Mouse (Mus musculus) midbrain, postnatal 0 days (tissue): ENCODE results near the gene Insig2. TPM values are rescaled to one million over a fixed set of nuclear protein-coding genes. Genes with fewer than 3 reads are reported as not detected.

ENCODE experiments used
- ATAC-seq: fragments of 200-750 bp; cut with Nextera tagmentation; 2 replicates; pipeline ENCODE4 v1.8.0; 2017; ENCODE audit warnings: moderate number of reproducible peaks, mild to moderate bottlenecking, moderate TSS enrichment, moderate library complexity; ENCODE audit not compliant: low FRiP score
- DNase-seq: peaks from one replicate; pipeline ENCODE4 v3.0.0-alpha.2; 2015; ENCODE audit warnings: low spot score
- H3K27ac ChIP-seq: fragments of 300-500 bp; sonication (generic); 2 replicates; pipeline ENCODE4 v1.5.1; 2014; ENCODE audit warnings: low read depth, mild to moderate bottlenecking, low read length, mixed read lengths
- H3K27me3 ChIP-seq: fragments of 300-500 bp; sonication (generic); 2 replicates; pipeline ENCODE4 v1.6.1; 2014; ENCODE audit warnings: low read length, control low read depth, mixed read lengths; ENCODE audit not compliant: insufficient read depth
- H3K36me3 ChIP-seq: fragments of 300-500 bp; sonication (generic); 2 replicates; pipeline ENCODE4 v1.6.1; 2014; ENCODE audit warnings: low read length, control low read depth, mixed read lengths; ENCODE audit not compliant: insufficient read depth
- H3K4me1 ChIP-seq: fragments of 300-500 bp; sonication (generic); 2 replicates; pipeline ENCODE4 v1.6.1; 2014; ENCODE audit warnings: mild to moderate bottlenecking, control low read depth, antibody characterized with exemption, low read length, mixed read lengths; ENCODE audit not compliant: insufficient read depth
- H3K4me2 ChIP-seq: fragments of 300-500 bp; sonication (generic); 2 replicates; pipeline ENCODE4 v1.6.1; 2014; ENCODE audit warnings: low read depth, mild to moderate bottlenecking, low read length, mixed read lengths; ENCODE audit not compliant: poor library complexity, severe bottlenecking
- H3K4me3 ChIP-seq: fragments of 300-500 bp; sonication (generic); 2 replicates; pipeline ENCODE4 v1.5.1; 2014; ENCODE audit warnings: low read depth, mild to moderate bottlenecking, low read length, moderate library complexity
- H3K9ac ChIP-seq: fragments of 300-500 bp; sonication (generic); replicated peaks from 2 replicates; pipeline ENCODE4 v1.6.1; 2014; ENCODE audit warnings: mild to moderate bottlenecking, low read length, moderate library complexity, mixed read lengths; ENCODE audit not compliant: poor library complexity, severe bottlenecking
- H3K9me3 ChIP-seq: fragments of 300-500 bp; sonication (generic); 2 replicates; pipeline ENCODE4 v1.6.1; 2016; ENCODE audit warnings: low read length, control low read depth
- CTCF ChIP-seq: IDR thresholded peaks from 2 replicates; pipeline ENCODE4 v1.5.1; 2016; ENCODE audit warnings: antibody characterized with exemption, mild to moderate bottlenecking
- WGBS: fragments of 180-500 bp; shearing (Covaris S2); extraction: QIAGEN DNeasy Blood & Tissue Kit; methylation state at CpG from one replicate; pipeline ENCODE4 v1.1.7; 2014; 5-methylcytosine and 5-hydroxymethylcytosine counted together
- polyA plus RNA-seq: library from polyadenylated mRNA; unstranded; fragments of >200 nt; fragmentation: Nextera tagmentation; extraction: Ambion mirVana; gene quantifications from 2 replicates; pipeline ENCODE4 v1.2.1, GENCODE M21; 2015
- total RNA-seq: library from RNA; depleted of rRNA; stranded (reverse); fragments of >200 nt; gene quantifications from 2 replicates; pipeline ENCODE4 v1.2.3, GENCODE M21; 2014

Insig2 gene
- total and polyA plus RNA-seq, 2 experiments from 2014 or later, result 24.3 to 35.7 TPM

GRCm38 (mm10) chr1:121351037-121351436 is 18.6 kb upstream of the Insig2 start:
- DNase-seq (no peak), ATAC-seq (no peak)
- H3K27me3 ChIP-seq, result no peaks in the 10 kb centered on the region
- no peaks in the 10 kb centered on the region for H3K36me3 ChIP-seq
- WGBS, result 94% methylated on average over 3 of the region's 3 CpGs
- H3K27ac ChIP-seq, result no peak overlapping the region
- no peak overlapping the region for H3K4me3 ChIP-seq
- no peak overlapping the region for H3K4me2 ChIP-seq
- no peak for TF ChIP-seq CTCF
- H3K9ac ChIP-seq, result no peak overlapping the region
- no peaks in the 10 kb centered on the region for H3K9me3 ChIP-seq
- no peaks in the 10 kb centered on the region for H3K4me1 ChIP-seq

DNA sequence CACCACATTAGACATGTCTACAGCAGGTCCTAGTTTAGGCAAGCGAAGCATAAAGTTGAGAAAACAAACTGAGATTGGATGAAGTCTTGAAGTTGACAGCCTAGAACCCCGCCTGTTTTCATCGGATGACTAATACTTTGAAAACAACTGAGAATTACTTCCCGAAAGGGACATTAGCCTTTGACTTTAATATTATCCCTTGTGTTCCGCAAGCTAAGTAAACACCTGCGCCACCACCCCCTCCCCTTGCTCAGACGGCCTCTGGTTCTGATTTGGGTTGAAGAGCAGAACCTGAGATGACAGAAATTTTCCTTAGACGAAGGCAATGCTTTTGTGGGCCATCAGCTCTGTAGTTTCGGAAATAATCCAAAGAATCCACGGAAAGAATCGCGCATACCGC is 18.2 kb upstream of the Insig2 start:
- Histone ChIP-seq H3K4me3 (no peak overlapping the region), H3K36me3 (no peaks in the 10 kb centered on the region), H3K4me2 (no peak overlapping the region), H3K4me1 (no peaks in the 10 kb centered on the region), H3K27me3 (no peaks in the 10 kb centered on the region), H3K9me3 (no peaks in the 10 kb centered on the region), H3K27ac (no peak overlapping the region), H3K9ac (no peak overlapping the region)
- no peak for TF ChIP-seq CTCF
- ATAC-seq (no peak), DNase-seq (no peak)
- 90% methylated on average over 13 of the region's 13 CpGs for WGBS

GRCm38 (mm10) chr1:121348875-121349847 is 16.8 kb upstream of the Insig2 start:
- no peak for ATAC-seq
- 78% methylated on average over 4 of the region's 4 CpGs for WGBS
- no peaks in the 10 kb centered on the region for H3K27me3 ChIP-seq

DNA sequence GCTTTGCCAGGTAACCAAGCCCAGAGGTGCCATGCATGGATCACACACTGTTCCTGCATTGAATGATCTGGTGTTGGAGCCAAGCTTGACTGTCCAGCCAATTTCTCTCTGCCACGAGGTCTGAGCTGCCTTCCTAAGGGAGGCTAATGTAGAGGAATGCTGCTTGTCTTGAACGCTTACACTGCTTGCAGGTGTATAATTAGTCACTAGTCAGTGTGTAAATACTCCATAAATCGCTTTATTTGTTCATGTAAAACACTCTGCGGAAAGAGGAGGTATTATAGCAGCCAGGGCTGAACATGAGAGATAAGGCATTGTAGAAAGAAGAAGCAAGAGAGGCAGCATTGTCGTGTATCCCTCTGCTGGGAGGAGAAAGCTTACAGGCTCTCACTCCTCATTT is 11.6 kb upstream of the Insig2 start:
- Histone ChIP-seq H3K4me1 (no peaks in the 10 kb centered on the region), H3K27ac (no peak overlapping the region), H3K4me2 (no peak overlapping the region), H3K4me3 (no peak overlapping the region), H3K27me3 (no peaks in the 10 kb centered on the region), H3K36me3 (no peaks in the 10 kb centered on the region), H3K9ac (no peak overlapping the region), H3K9me3 (no peaks in the 10 kb centered on the region)
- no peak for TF ChIP-seq CTCF
- no peak for DNase-seq
- ATAC-seq, result no peak
- WGBS, result 69% methylated on average over 5 of the region's 5 CpGs

More at GRCm38 (mm10) chr1:121348875-121349847, 16.8 kb upstream of the Insig2 start:
- Histone ChIP-seq H3K27ac (no peak overlapping the region), H3K36me3 (no peaks in the 10 kb centered on the region), H3K4me1 (no peaks in the 10 kb centered on the region), H3K4me3 (no peak overlapping the region), H3K4me2 (no peak overlapping the region), H3K9ac (no peak overlapping the region), H3K9me3 (no peaks in the 10 kb centered on the region)
- no peak for DNase-seq
- no peak for TF ChIP-seq CTCF

DNA sequence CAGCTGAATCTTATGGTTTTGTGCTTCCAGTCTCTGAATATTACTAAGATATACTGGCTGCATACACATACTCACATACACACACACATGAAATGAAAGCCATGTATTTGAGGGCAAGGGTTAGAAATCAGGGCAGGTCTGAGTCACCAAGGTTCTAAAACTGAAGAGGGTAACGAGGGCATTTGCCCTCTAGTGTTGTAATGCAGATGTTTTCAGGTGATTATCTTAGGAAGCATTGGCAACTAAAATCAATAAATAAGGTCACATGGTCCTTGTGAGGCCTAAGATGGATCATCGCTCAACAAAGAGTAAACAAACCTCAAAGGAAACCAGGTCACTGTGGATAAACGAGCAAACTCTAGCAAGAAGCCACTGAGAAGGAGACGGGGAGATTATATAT is 3.4 kb upstream of the Insig2 start:
- 86% methylated on average over 4 of the region's 4 CpGs for WGBS
- no peaks in the 10 kb centered on the region for H3K4me1 ChIP-seq
- no peak overlapping the region for H3K27ac ChIP-seq
- H3K9me3 ChIP-seq, result no peaks in the 10 kb centered on the region
- ATAC-seq, result no peak
- no peak for DNase-seq
- H3K9ac ChIP-seq, result no peak overlapping the region
- no peak for TF ChIP-seq CTCF
- no peak overlapping the region for H3K4me3 ChIP-seq
- H3K27me3 ChIP-seq, result no peaks in the 10 kb centered on the region
- H3K36me3 ChIP-seq, result no peaks in the 10 kb centered on the region
- H3K4me2 ChIP-seq, result no peak overlapping the region

DNA sequence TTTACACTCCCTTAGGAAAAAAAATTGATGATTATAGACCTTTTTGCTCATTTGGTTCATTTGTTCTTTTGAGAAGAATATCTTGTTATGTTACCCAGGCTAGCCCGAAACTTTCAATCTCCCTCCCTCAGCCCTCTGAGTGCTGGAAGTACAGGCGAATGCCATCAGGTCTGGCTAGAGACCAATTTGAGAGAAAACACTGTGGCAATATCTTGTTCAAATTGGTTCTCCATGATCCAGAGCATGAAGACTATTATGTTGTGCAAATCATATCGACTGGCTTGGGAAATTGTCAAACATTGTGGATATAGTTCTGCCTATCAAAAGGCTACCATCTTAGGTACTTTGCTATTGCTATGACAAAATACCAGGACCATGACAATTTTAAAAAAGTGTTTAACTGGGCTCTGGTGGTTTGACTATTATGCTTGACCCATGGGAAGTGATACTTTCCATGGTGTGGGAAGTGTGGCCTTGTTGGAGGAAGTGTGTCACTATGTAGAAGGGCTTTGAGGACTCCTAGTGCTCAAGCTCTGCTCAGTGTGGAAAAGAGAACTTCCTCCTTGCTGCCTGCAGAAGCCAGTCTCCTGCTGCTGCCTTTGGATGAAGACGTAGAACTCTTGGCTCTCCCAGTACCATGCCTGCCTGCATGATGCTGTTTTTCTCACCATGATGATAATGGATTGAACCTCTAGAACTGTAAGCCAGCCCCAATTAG is 1.8 kb upstream of the Insig2 start:
- Histone ChIP-seq H3K4me2 (no peak overlapping the region), H3K9me3 (no peaks in the 10 kb centered on the region), H3K4me1 (no peaks in the 10 kb centered on the region), H3K9ac (no peak overlapping the region), H3K27ac (no peak overlapping the region), H3K27me3 (no peaks in the 10 kb centered on the region), H3K4me3 (no peak overlapping the region), H3K36me3 (no peaks in the 10 kb centered on the region)
- ATAC-seq (no peak), DNase-seq (no peak)
- WGBS, result 98% methylated on average over 4 of the region's 4 CpGs
- TF ChIP-seq CTCF, result no peak
